Mouse (Mus musculus) monocyte, adult 5-6 weeks (primary cell): Measurements from ENCODE around the gene Ap1b1. TPM values are rescaled to one million over a fixed set of nuclear protein-coding genes. Genes with fewer than 3 reads are reported as not detected.
"Not testable (repeated sequence)": the region's sequence is repeated elsewhere in the genome, so short reads cannot be mapped to it uniquely, and the experiment has no call there.

ENCODE experiments used
- ATAC-seq: fragments of 153-309, 156-312 bp; replicated peaks from 2 replicates; pipeline ENCODE4 v1.8.0; 2017; ENCODE audit warnings: mild to moderate bottlenecking; ENCODE audit not compliant: low TSS enrichment, insufficient number of reproducible peaks, severe bottlenecking, poor library complexity, low FRiP score
- total RNA-seq: library from RNA; stranded (forward); fragments of 200-1000, 200-491, 200-594 nt; gene quantifications from 3 replicates; pipeline ENCODE4 v1.2.3, GENCODE M21; 2017

Gene Ap1b1
- total RNA-seq, 1 experiment from 2014 or later: 22.9 TPM

DNA sequence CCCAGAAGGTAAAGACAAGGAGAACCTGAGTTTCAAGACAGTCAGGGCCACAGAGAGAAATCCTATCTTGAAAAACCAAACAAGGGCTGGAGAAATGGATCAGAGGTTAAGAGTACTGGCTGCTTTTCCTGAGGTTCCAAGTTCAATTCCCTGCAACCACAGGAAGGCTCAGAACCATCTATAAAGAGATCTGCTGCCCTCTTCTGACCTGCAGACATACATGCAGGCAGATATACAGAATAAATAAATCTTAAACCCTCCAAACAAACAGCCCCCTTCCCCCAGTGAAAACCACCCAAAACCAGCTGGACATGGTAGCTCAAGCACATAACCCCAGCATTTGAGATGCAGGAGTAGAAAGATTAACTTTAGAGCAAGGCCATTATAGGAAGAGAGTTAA, 89.1 kb downstream of the Ap1b1 start:
- no peak for ATAC-seq

DNA sequence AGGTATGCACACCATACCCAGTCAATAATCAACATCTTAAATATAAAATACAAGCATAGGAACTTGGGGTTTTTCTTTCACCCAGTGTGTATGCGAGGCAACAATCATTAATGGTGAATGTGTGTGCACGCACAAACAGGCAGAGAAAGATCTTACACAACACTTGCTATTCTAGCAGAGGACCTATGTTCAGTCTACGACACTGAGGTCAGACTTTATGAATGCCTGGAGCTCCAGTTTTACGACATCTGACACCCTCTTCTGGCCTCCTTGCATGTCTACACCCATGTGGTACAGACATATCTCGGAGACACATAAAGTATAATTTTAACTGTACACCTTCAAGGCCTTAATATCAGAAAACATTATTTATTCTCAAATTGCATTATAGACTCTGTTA, 90.2 kb downstream of the Ap1b1 start:
- ATAC-seq: not testable (repeated sequence)

DNA sequence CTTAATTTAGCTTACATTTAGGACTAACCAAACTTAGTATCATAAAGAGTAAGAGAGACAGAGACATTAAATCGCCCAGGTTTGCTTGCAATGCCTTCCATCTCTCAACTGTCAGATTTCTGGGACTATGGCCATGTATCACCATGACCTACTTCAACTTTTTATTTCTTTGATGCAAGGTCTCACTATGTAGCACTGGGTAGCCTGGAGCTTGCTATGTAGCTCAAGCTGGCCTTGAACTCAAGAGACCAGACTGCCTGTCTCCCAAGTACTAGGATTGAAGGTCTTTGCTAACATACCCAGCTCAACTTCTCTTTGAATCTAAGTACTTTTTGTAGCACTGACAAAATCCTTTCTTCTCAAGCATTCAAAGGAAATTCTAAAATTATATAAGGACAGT, 102.5 kb downstream of the Ap1b1 start:
- no peak for ATAC-seq

DNA sequence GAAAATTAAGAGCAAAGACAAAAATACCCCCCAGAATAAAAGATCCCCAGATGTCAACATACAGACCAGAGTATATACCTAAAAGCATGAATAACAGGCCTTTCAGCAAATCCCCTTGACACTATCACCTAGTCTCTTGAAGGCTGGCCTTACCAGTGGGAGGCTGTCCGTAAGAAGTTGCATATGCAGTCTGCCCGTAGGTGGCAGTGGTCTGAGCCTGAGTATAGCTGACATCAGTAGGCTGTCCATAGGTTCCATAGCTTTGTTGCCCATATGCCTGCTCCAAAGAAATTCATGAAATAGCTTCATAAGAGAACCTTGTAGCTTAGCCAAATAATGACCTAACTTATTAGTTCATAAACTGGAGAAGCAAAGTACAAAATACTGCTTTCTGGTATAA, 105.1 kb downstream of the Ap1b1 start:
- ATAC-seq: 0 out of 2 replicates have a peak, but pooled peaks have one; percentile 47

Other genes starting within 250 kb of the Ap1b1 start
- gene Cabp7, start 240.0 kb upstream of the Ap1b1 start, total RNA-seq: 0.85 TPM in 1 of 3 replicates, not detected in the others
- gene Nf2, start 137.3 kb upstream of the Ap1b1 start, total RNA-seq: 40.6 to 78.6 TPM (median 70.4 TPM) in 3 replicates
- 3.4 to 12.7 TPM (median 4.8 TPM) in 3 replicates for gene Nipsnap1, start 112.9 kb upstream of the Ap1b1 start, total RNA-seq
- gene Thoc5, start 91.5 kb upstream of the Ap1b1 start, total RNA-seq: 32.0 to 53.6 TPM (median 48.2 TPM) in 3 replicates
- 0.38 to 0.49 TPM in 2 of 3 replicates, not detected in the other for gene Nefh, start 38.8 kb upstream of the Ap1b1 start, total RNA-seq
- gene Rasl10a, start 71.3 kb downstream of the Ap1b1 start, total RNA-seq: 0.58 TPM in 1 of 3 replicates, not detected in the others
- 1.2 to 13.9 TPM (median 3.2 TPM) in 3 replicates for gene Gas2l1, start 78.5 kb downstream of the Ap1b1 start, total RNA-seq
- gene Rhbdd3, start 112.1 kb downstream of the Ap1b1 start, total RNA-seq: 1.6 to 13.7 TPM (median 9.1 TPM) in 3 replicates
- 492 to 570 TPM (median 517 TPM) in 3 replicates for gene Ewsr1, start 112.4 kb downstream of the Ap1b1 start, total RNA-seq
- 7.4 to 24.4 TPM (median 10.2 TPM) in 3 replicates for gene Emid1, start 165.4 kb downstream of the Ap1b1 start, total RNA-seq